31 mouse cellular contexts compared by ENCODE assay signal in genomic region chr4:111453275-111453674, GRCm38 (mm10). TPM values are rescaled to one million over a fixed set of nuclear protein-coding genes. Genes with fewer than 3 reads are reported as not detected.
A peak's percentile ranks its signal among the peaks of the same experiment; 100 is the strongest.
DNase-seq lines count a peak whose midpoint lies in the region; ATAC-seq and TF ChIP-seq lines count a peak whose summit lies in the region.
"Had no signal": no experiment of that assay in that cellular context is flagged by ENCODE, and none has a peak within 500 bp of the region (broad histone marks: within the 10 kb centered on the region; RNA-seq: fewer than 3 reads in every experiment).

No protein-coding gene starts in this region.

- H3K4me1 ChIP-seq in embryonic facial prominence, embryonic 14.5 days (ENCODE audit: control insufficient read depth, insufficient read depth, low read length) = no peaks in the 10 kb centered on the region; the same call in 1 of the 2 replicates
- H3K4me1 ChIP-seq in embryonic facial prominence, embryonic 10.5 days = no peaks in the 10 kb centered on the region
- H3K4me1 ChIP-seq in lung, postnatal 0 days (ENCODE audit: insufficient read depth, low read depth, low read length) = no peaks in the 10 kb centered on the region
- H3K4me1 ChIP-seq: liver, embryonic 13.5 days had no signal

- ATAC-seq in embryonic facial prominence, embryonic 14.5 days (ENCODE audit: low read depth) = no peak
- ATAC-seq in lung, postnatal 0 days = no peak
- ATAC-seq: activated CD4-positive, CD25-positive, alpha-beta regulatory T cell, adult 4 months; hindbrain, embryonic 16.5 days; midbrain, embryonic 13.5 days had no signal

- intact Hi-C loops in gastrocnemius, adult 2 months (cut with DNase I) = no loop called here

- no peak for TF ChIP-seq EP300 in lung, postnatal 0 days (IDR thresholded peaks at IDR 0.05)

- peaks cover 92% of the 10 kb centered on the region for H3K36me3 ChIP-seq in embryonic facial prominence, embryonic 14.5 days (ENCODE audit: control insufficient read depth, insufficient read depth, low read length)
- peaks cover 90% of the 10 kb centered on the region for H3K36me3 ChIP-seq in embryonic facial prominence, embryonic 10.5 days (replicated peaks)
- H3K36me3 ChIP-seq in lung, postnatal 0 days (ENCODE audit: insufficient read depth, low read length) = 0 out of 2 replicates have a peak, but pooled peaks cover 5% of the 10 kb centered on the region
- H3K36me3 ChIP-seq: liver, embryonic 13.5 days had no signal

- no peak for TF ChIP-seq CTCF in gastrocnemius, adult 2 months (IDR thresholded peaks at IDR 0.05)
- no peak for TF ChIP-seq CTCF in lung, postnatal 0 days (IDR thresholded peaks at IDR 0.05)

- H3K27me3 ChIP-seq in embryonic facial prominence, embryonic 14.5 days (replicated peaks; ENCODE audit: control insufficient read depth, insufficient read depth, low read length) = no peaks in the 10 kb centered on the region
- no peaks in the 10 kb centered on the region for H3K27me3 ChIP-seq in embryonic facial prominence, embryonic 10.5 days (replicated peaks; ENCODE audit: low read depth, poor library complexity, severe bottlenecking)
- H3K27me3 ChIP-seq in lung, postnatal 0 days (replicated peaks; ENCODE audit: insufficient read depth, low read length) = no peaks in the 10 kb centered on the region
- H3K27me3 ChIP-seq: CH12.LX; heart, embryonic 13.5 days; limb, embryonic 15.5 days; liver, embryonic 13.5 days; neural tube, embryonic 13.5 days; stomach, embryonic 15.5 days had no signal

- H3K27ac ChIP-seq in embryonic facial prominence, embryonic 14.5 days (replicated peaks; ENCODE audit: low read depth, low read length) = no peak overlapping the region
- H3K27ac ChIP-seq in embryonic facial prominence, embryonic 10.5 days (replicated peaks) = no peak overlapping the region
- no peak overlapping the region for H3K27ac ChIP-seq in gastrocnemius, adult 2 months
- H3K27ac ChIP-seq in lung, postnatal 0 days (ENCODE audit: low read length) = no peak overlapping the region
- H3K27ac ChIP-seq: heart, embryonic 13.5 days; layer of hippocampus, adult 2 months; left cerebral cortex, adult 2 months; limb, embryonic 15.5 days; liver, embryonic 13.5 days; macrophage; midbrain, embryonic 13.5 days; neural tube, embryonic 13.5 days; stomach, embryonic 15.5 days had no signal

- H3K9ac ChIP-seq in embryonic facial prominence, embryonic 14.5 days (ENCODE audit: low read depth, low read length) = no peak overlapping the region
- no peak overlapping the region for H3K9ac ChIP-seq in lung, postnatal 0 days (replicated peaks; ENCODE audit: low read depth)
- H3K9ac ChIP-seq: heart, embryonic 13.5 days; limb, embryonic 15.5 days; liver, embryonic 13.5 days; midbrain, embryonic 13.5 days; neural tube, embryonic 13.5 days; stomach, embryonic 15.5 days had no signal

- H3K4me2 ChIP-seq in embryonic facial prominence, embryonic 14.5 days (ENCODE audit: low read depth, low read length) = no peak overlapping the region
- H3K4me2 ChIP-seq in lung, postnatal 0 days (replicated peaks; ENCODE audit: low read depth, low read length) = no peak overlapping the region
- H3K4me2 ChIP-seq: heart, embryonic 13.5 days; limb, embryonic 15.5 days; liver, embryonic 13.5 days; midbrain, embryonic 13.5 days; neural tube, embryonic 13.5 days; stomach, embryonic 15.5 days had no signal

- H3K9me3 ChIP-seq in embryonic facial prominence, embryonic 14.5 days (ENCODE audit: control insufficient read depth, low read length) = no peaks in the 10 kb centered on the region
- no peaks in the 10 kb centered on the region for H3K9me3 ChIP-seq in embryonic facial prominence, embryonic 10.5 days
- no peaks in the 10 kb centered on the region for H3K9me3 ChIP-seq in lung, postnatal 0 days (ENCODE audit: low read length)
- H3K9me3 ChIP-seq: heart, embryonic 13.5 days; limb, embryonic 15.5 days; liver, embryonic 13.5 days; midbrain, embryonic 13.5 days; neural tube, embryonic 13.5 days; stomach, embryonic 15.5 days had no signal

- 61% methylated on average over 3 of the region's 3 CpGs for WGBS in embryonic facial prominence, embryonic 14.5 days
- 88% methylated on average over 3 of the region's 3 CpGs for WGBS in embryonic facial prominence, embryonic 10.5 days
- WGBS in lung, postnatal 0 days = 52% methylated on average over 3 of the region's 3 CpGs

- H3K4me3 ChIP-seq in embryonic facial prominence, embryonic 14.5 days (ENCODE audit: low read depth, low read length) = no peak overlapping the region
- no peak overlapping the region for H3K4me3 ChIP-seq in embryonic facial prominence, embryonic 10.5 days
- H3K4me3 ChIP-seq in gastrocnemius, adult 2 months = no peak overlapping the region
- H3K4me3 ChIP-seq in lung, postnatal 0 days (ENCODE audit: low read depth, low read length) = no peak overlapping the region
- H3K4me3 ChIP-seq: heart, embryonic 13.5 days; layer of hippocampus, adult 2 months; left cerebral cortex, adult 2 months; limb, embryonic 15.5 days; liver, embryonic 13.5 days; midbrain, embryonic 13.5 days; neural tube, embryonic 13.5 days; stomach, embryonic 15.5 days had no signal

- DNase-seq in embryonic facial prominence, embryonic 14.5 days (ENCODE audit: low spot score) = peak; percentile 56
- DNase-seq in embryonic facial prominence, embryonic 10.5 days (ENCODE audit: low spot score) = no peak
- DNase-seq in gastrocnemius, adult 2 months = peak; percentile 22
- DNase-seq in gastrocnemius, postnatal 25 days = no peak
- peak; percentile 12 for DNase-seq in lung, postnatal 0 days (ENCODE audit: low spot score)
- DNase-seq in lung, postnatal 36 days = no peak
- DNase-seq in spleen, postnatal 4 days (ENCODE audit: low spot score in 2 of 2) = no peak
- DNase-seq: adrenal gland, adult 2 months; adrenal gland, postnatal 36 days; cerebellum, adult 8-10 months; cerebellum, postnatal 25 days; gastrocnemius, postnatal 36 days; kidney, adult 2 months; kidney, postnatal 36 days; liver, embryonic 13.5 days; lung, adult 2 months; right cerebral cortex, postnatal 4 days; thymus, postnatal 14 days had no signal

RNA-seq across cellular contexts. Expression of gene Bend5, which starts 38.5 kb away (rescaled TPM):
- polyA plus RNA-seq in embryonic facial prominence, embryonic 14.5 days (2014; fragmentation: Nextera tagmentation; extraction: Ambion mirVana) = 63.6 and 68.5 TPM in 2 replicates
- 31.0 and 35.8 TPM in 2 replicates for polyA plus RNA-seq in embryonic facial prominence, embryonic 10.5 days (2016; fragmentation: Nextera tagmentation; extraction: Ambion mirVana)
- under 1 TPM; 0.15 to 0.33 TPM for total RNA-seq in gastrocnemius, adult 2 months (2021)
- 1 to 10 TPM in 1 of 2 experiments, under 1 TPM in 1; 0.32 to 1.1 TPM for total RNA-seq in gastrocnemius, postnatal 25 days (2021)
- 13.3 and 14.0 TPM in 2 replicates for polyA plus RNA-seq in lung, postnatal 0 days (2015; fragmentation: Nextera tagmentation; extraction: Ambion mirVana)
- total RNA-seq: megakaryocyte-erythroid progenitor cell, adult 5-6 weeks had no signal
- polyA plus RNA-seq: C2C12, macrophage had no signal

Comparison
In these comparisons a context has a peak if more than half of its experiments do, and no peak if none do; other contexts are left out.
1. DNase-seq: peak in embryonic facial prominence, embryonic 14.5 days (single experiment), gastrocnemius, adult 2 months (single experiment) and lung, postnatal 0 days (single experiment); none in embryonic facial prominence, embryonic 10.5 days (single experiment), gastrocnemius, postnatal 25 days (single experiment), lung, postnatal 36 days (single experiment) and spleen, postnatal 4 days (0 of 2).